Mouse (Mus musculus): Measurements from ENCODE around the gene Tmprss13.

DNA sequence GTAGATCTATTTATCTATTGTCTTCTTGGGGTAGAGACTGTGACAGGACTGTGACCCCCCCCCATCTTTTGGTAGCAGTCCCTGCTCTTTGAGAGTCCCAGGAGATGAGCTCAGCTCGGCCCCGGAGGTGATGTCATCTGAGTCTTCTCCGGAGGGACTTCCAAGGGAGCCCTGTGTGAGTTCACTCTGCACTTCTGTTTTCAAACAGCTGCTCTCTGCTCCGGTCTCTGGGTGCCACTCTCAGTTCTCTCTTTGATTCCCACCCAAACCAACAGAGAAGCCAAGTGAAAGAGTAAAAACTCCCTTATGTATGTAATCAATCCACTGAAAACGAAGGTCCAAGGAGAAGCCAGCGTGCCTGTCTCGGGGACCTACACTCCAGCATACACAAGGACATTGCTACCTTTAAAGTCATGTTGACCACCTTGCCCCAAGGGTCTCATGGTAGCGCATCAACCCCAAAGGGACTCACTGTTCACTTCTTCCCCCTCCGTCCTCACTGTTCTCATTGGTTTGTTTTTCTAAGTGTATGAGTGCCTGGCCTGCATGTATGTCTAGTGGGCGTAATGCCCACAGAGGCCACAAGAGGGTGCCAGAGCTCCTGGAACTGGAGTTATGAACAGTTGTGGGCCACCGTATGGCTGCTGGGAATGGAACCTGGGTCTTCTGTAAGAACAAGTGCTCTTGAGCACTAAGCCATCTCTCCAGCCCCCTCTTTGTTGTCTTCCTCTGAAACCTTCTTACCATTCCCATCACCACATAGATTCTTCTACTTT is 19.5 kb upstream of the Tmprss13 start:
- 0 out of 2 replicates have a peak, but pooled peaks have one; percentile 21 for TF ChIP-seq CTCF (IDR thresholded peaks at IDR 0.05; ENCODE audit: borderline replicate concordance, insufficient read depth, low read length)
- no peak for TF ChIP-seq POLR2A (IDR thresholded peaks at IDR 0.05; ENCODE audit: low read depth, low read length)

All from embryonic fibroblast, embryonic 13.5 days (primary cell).